Mouse (Mus musculus): ENCODE measurements at regions not wholly inside any gene's neighbourhood (a gene's known extent, or its start where the extent isn't known, plus 50 kb on each side); places are given as distances from the start of the nearest gene placed in this dataset.

GRCm38 (mm10) chr17:63784381-63785116 is 78.3 kb upstream of the Fer start:
- H3K4me1 ChIP-seq, result no peaks in the 10 kb centered on the region
- H3K9me3 ChIP-seq, result no peaks in the 10 kb centered on the region
- 88% methylated on average over 19 of the region's 19 CpGs for WGBS
- no peak overlapping the region for H3K4me3 ChIP-seq
- DNase-seq (ENCODE audit: extremely low spot score, low spot score), result no peak
- H3K36me3 ChIP-seq (replicated peaks), result no peaks in the 10 kb centered on the region
- H3K27ac ChIP-seq, result no peak overlapping the region
- no peaks in the 10 kb centered on the region for H3K27me3 ChIP-seq (ENCODE audit: poor library complexity, severe bottlenecking)

- Histone ChIP-seq H3K4me3 (no peak overlapping the region), H3K9me3 (no peaks in the 10 kb centered on the region), H3K27me3 (ENCODE audit: poor library complexity, severe bottlenecking) (no peaks in the 10 kb centered on the region), H3K36me3 (replicated peaks) (no peaks in the 10 kb centered on the region), H3K4me1 (no peaks in the 10 kb centered on the region), H3K27ac (no peak overlapping the region)
- 86% methylated on average over 11 of the region's 11 CpGs for WGBS
- no peak for DNase-seq (ENCODE audit: extremely low spot score, low spot score)
These were observed 76.4 kb upstream of the Fer start for GRCm38 (mm10) chr17:63786444-63786843.

GRCm38 (mm10) chr17:63794352-63794751 is 68.5 kb upstream of the Fer start:
- Histone ChIP-seq H3K27ac (no peak overlapping the region), H3K27me3 (ENCODE audit: poor library complexity, severe bottlenecking) (no peaks in the 10 kb centered on the region), H3K4me3 (no peak overlapping the region), H3K4me1 (peaks cover 7% of the 10 kb centered on the region; the same call in 1 of the 2 replicates), H3K9me3 (no peaks in the 10 kb centered on the region), H3K36me3 (replicated peaks) (no peaks in the 10 kb centered on the region)
- no peak for DNase-seq (ENCODE audit: extremely low spot score, low spot score)
- 73% methylated on average over 6 of the region's 6 CpGs for WGBS

- Histone ChIP-seq H3K4me1 (peaks cover 7% of the 10 kb centered on the region; the same call in 1 of the 2 replicates), H3K36me3 (replicated peaks) (no peaks in the 10 kb centered on the region), H3K27ac (no peak overlapping the region), H3K4me3 (no peak overlapping the region), H3K9me3 (no peaks in the 10 kb centered on the region), H3K27me3 (ENCODE audit: poor library complexity, severe bottlenecking) (no peaks in the 10 kb centered on the region)
- no peak for DNase-seq (ENCODE audit: extremely low spot score, low spot score)
- 93% methylated on average over 6 of the region's 6 CpGs for WGBS
These were observed 64.5 kb upstream of the Fer start for GRCm38 (mm10) chr17:63798381-63798780.

- no peak overlapping the region for H3K27ac ChIP-seq
- H3K4me3 ChIP-seq, result no peak overlapping the region
- no peaks in the 10 kb centered on the region for H3K9me3 ChIP-seq
- H3K36me3 ChIP-seq (replicated peaks), result no peaks in the 10 kb centered on the region
- peaks cover 4% of the 10 kb centered on the region; the same call in 1 of the 2 replicates for H3K4me1 ChIP-seq
- DNase-seq (ENCODE audit: extremely low spot score, low spot score), result no peak
- H3K27me3 ChIP-seq (ENCODE audit: poor library complexity, severe bottlenecking), result no peaks in the 10 kb centered on the region
- WGBS, result 89% methylated on average over 6 of the region's 6 CpGs
These were observed 63.8 kb upstream of the Fer start for GRCm38 (mm10) chr17:63798961-63799531.

GRCm38 (mm10) chr17:63801411-63801810 is 61.5 kb upstream of the Fer start:
- H3K27me3 ChIP-seq (ENCODE audit: poor library complexity, severe bottlenecking), result no peaks in the 10 kb centered on the region
- H3K27ac ChIP-seq, result no peak overlapping the region
- no peak overlapping the region for H3K4me3 ChIP-seq
- WGBS, result 98% methylated on average over 9 of the region's 9 CpGs
- H3K9me3 ChIP-seq, result no peaks in the 10 kb centered on the region
- H3K36me3 ChIP-seq (replicated peaks), result no peaks in the 10 kb centered on the region
- no peak for DNase-seq (ENCODE audit: extremely low spot score, low spot score)
- no peaks in the 10 kb centered on the region for H3K4me1 ChIP-seq

GRCm38 (mm10) chr17:63802846-63803245 is 60.0 kb upstream of the Fer start:
- no peak for DNase-seq (ENCODE audit: extremely low spot score, low spot score)
- Histone ChIP-seq H3K4me3 (no peak overlapping the region), H3K4me1 (peaks cover 12% of the 10 kb centered on the region), H3K27me3 (ENCODE audit: poor library complexity, severe bottlenecking) (no peaks in the 10 kb centered on the region), H3K9me3 (no peaks in the 10 kb centered on the region), H3K27ac (no peak overlapping the region), H3K36me3 (replicated peaks) (no peaks in the 10 kb centered on the region)
- 90% methylated on average over 5 of the region's 5 CpGs for WGBS

GRCm38 (mm10) chr17:63803599-63803998 is 59.3 kb upstream of the Fer start:
- H3K9me3 ChIP-seq, result no peaks in the 10 kb centered on the region

GRCm38 (mm10) chr17:63804416-63804815 is 58.4 kb upstream of the Fer start:
- no peaks in the 10 kb centered on the region for H3K27me3 ChIP-seq (ENCODE audit: poor library complexity, severe bottlenecking)
- no peaks in the 10 kb centered on the region for H3K36me3 ChIP-seq (replicated peaks)
- 95% methylated on average over 4 of the region's 4 CpGs for WGBS
- H3K4me1 ChIP-seq, result peaks cover 28% of the 10 kb centered on the region
- DNase-seq (ENCODE audit: extremely low spot score, low spot score), result no peak
- H3K27ac ChIP-seq, result no peak overlapping the region
- no peaks in the 10 kb centered on the region for H3K9me3 ChIP-seq
- H3K4me3 ChIP-seq, result no peak overlapping the region

More at GRCm38 (mm10) chr17:63803599-63803998, 59.3 kb upstream of the Fer start:
- WGBS, result 36% methylated on average over 11 of the region's 11 CpGs
- H3K4me3 ChIP-seq, result no peak overlapping the region
- peak; percentile 57 for DNase-seq (ENCODE audit: extremely low spot score, low spot score)
- no peak overlapping the region for H3K27ac ChIP-seq
- H3K4me1 ChIP-seq, result peaks cover 20% of the 10 kb centered on the region
- H3K36me3 ChIP-seq (replicated peaks), result no peaks in the 10 kb centered on the region
- H3K27me3 ChIP-seq (ENCODE audit: poor library complexity, severe bottlenecking), result no peaks in the 10 kb centered on the region

- H3K4me1 ChIP-seq, result peaks cover 30% of the 10 kb centered on the region
- H3K27me3 ChIP-seq (ENCODE audit: poor library complexity, severe bottlenecking), result no peaks in the 10 kb centered on the region
- 92% methylated on average over 10 of the region's 10 CpGs for WGBS
- H3K4me3 ChIP-seq, result no peak overlapping the region
- peak overlapping the region; percentile 81; the same call in 1 of the 2 replicates for H3K27ac ChIP-seq
- no peaks in the 10 kb centered on the region for H3K36me3 ChIP-seq (replicated peaks)
- H3K9me3 ChIP-seq, result no peaks in the 10 kb centered on the region
- DNase-seq (ENCODE audit: extremely low spot score, low spot score), result no peak
These were observed 56.5 kb upstream of the Fer start for GRCm38 (mm10) chr17:63806360-63806759.

- no peaks in the 10 kb centered on the region for H3K9me3 ChIP-seq
- H3K4me1 ChIP-seq, result peaks cover 31% of the 10 kb centered on the region
- H3K27me3 ChIP-seq (ENCODE audit: poor library complexity, severe bottlenecking), result no peaks in the 10 kb centered on the region
- peak; percentile 34 for DNase-seq (ENCODE audit: extremely low spot score, low spot score)
- H3K4me3 ChIP-seq, result no peak overlapping the region
- peak overlapping the region; percentile 81 for H3K27ac ChIP-seq
- no peaks in the 10 kb centered on the region for H3K36me3 ChIP-seq (replicated peaks)
- whole genome bisulfite sequencing, result 51% methylated on average over 9 of the region's 9 CpGs
These were observed 55.2 kb upstream of the Fer start for GRCm38 (mm10) chr17:63807590-63808228.

GRCm38 (mm10) chr17:63808756-63809155 is 54.1 kb upstream of the Fer start:
- Histone ChIP-seq H3K9me3 (no peaks in the 10 kb centered on the region), H3K36me3 (replicated peaks) (no peaks in the 10 kb centered on the region), H3K27me3 (ENCODE audit: poor library complexity, severe bottlenecking) (no peaks in the 10 kb centered on the region), H3K4me1 (peaks cover 31% of the 10 kb centered on the region), H3K4me3 (no peak overlapping the region), H3K27ac (peak overlapping the region; percentile 80)
- 60% methylated on average over 6 of the region's 6 CpGs for WGBS
- DNase-seq (ENCODE audit: extremely low spot score, low spot score), result peak; percentile 27

GRCm38 (mm10) chr17:63811246-63811785 is 51.5 kb upstream of the Fer start:
- DNase-seq (ENCODE audit: extremely low spot score, low spot score), result no peak
- 73% methylated on average over 9 of the region's 9 CpGs for WGBS

More at GRCm38 (mm10) chr17:63811246-63811785, 51.5 kb upstream of the Fer start:
- H3K4me3 ChIP-seq, result no peak overlapping the region
- no peaks in the 10 kb centered on the region for H3K36me3 ChIP-seq (replicated peaks)
- H3K27me3 ChIP-seq (ENCODE audit: poor library complexity, severe bottlenecking), result no peaks in the 10 kb centered on the region
- H3K4me1 ChIP-seq, result peaks cover 31% of the 10 kb centered on the region
- peak overlapping the region; percentile 48; the same call in 1 of the 2 replicates for H3K27ac ChIP-seq
- no peaks in the 10 kb centered on the region for H3K9me3 ChIP-seq
